In the genomic region with DNA sequence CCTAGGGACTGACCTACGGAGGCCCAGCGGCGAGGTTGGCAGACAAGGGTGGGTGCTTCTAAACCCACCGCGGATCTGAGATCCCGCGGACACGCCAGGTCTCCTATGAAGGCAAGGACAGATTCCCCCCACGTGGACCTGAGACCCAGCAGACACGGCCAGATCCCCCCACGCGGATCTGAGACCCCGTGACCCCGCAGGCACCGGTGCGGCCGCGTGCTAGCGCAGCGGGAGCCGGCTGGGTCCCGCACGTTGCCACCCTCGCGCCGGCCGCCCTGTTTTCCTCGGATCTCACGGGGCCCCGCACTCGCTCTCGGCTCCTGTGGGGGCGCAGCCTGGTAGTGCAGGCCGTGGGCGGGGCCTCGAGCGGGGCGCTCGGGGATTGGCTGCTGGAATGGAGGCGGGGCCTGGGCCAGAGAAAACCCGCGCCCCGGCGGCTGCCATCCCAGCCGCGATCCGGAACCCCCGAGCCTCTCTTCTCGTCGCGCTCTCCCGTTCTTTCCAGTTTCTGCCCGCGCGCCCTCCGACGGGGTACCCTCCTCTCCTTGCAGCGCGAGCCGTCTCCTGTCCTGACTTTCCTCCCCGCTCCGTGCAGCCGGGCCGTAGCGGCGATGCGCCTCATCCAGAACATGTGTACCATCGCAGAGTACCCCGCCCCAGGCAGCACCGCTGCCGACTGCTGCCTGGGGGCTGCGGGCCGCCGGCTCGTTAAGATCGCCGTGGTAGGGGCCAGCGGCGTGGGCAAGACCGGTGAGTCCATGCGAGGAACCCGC, we compare ENCODE assay signal across 8 mouse cellular contexts. TPM values are rescaled to one million over a fixed set of nuclear protein-coding genes. Genes with fewer than 3 reads are reported as not detected.
DNase-seq lines count a peak whose midpoint lies in the region; ATAC-seq and TF ChIP-seq lines count a peak whose summit lies in the region.

A gene (plus strand): TSS at position 446 of the 773 bp plus-strand sequence.

- H3K9ac ChIP-seq in hindbrain, embryonic 16.5 days (ENCODE audit: low read depth, low read length), result peak within 1 kb of the TSS; percentile 80

- peak; percentile 97 for ATAC-seq in activated CD4-positive, CD25-positive, alpha-beta regulatory T cell, adult 4 months
- ATAC-seq in hindbrain, embryonic 16.5 days, result peak; percentile 96

- intact Hi-C loops in gastrocnemius, adult 2 months (cut with DNase I), result loop anchor here (5.0 kb wide), 4 partner anchors 48 to 128 kb away; a partner anchor contains a TSS

- H3K4me1 ChIP-seq in hindbrain, embryonic 16.5 days (ENCODE audit: control insufficient read depth, insufficient read depth, low read depth, low read length), result peaks cover 21% of the 10 kb centered on the region

- WGBS in hindbrain, embryonic 16.5 days, result under 1% methylated on average over 67 of the region's 82 CpGs

- no peaks in the 10 kb centered on the region for H3K27me3 ChIP-seq in hindbrain, embryonic 16.5 days (replicated peaks; ENCODE audit: control insufficient read depth, insufficient read depth, low read length)

- peak within 1 kb of the TSS; percentile 89 for H3K4me2 ChIP-seq in hindbrain, embryonic 16.5 days (ENCODE audit: low read length)

- TF ChIP-seq CTCF in gastrocnemius, adult 2 months (IDR thresholded peaks at IDR 0.05), result peak; percentile 55

- no peaks in the 10 kb centered on the region for H3K36me3 ChIP-seq in hindbrain, embryonic 16.5 days (ENCODE audit: control insufficient read depth, insufficient read depth, low read length)

- DNase-seq in cerebellum, postnatal 4 days (ENCODE audit: low spot score in 2 of 2), result peak; percentile 88 to 93
- peak; percentile 97 for DNase-seq in gastrocnemius, adult 2 months
- DNase-seq in left cerebral cortex, adult 18-20 months (ENCODE audit: low spot score in 2 of 2), result peak; percentile 96
- peak; percentile 96 for DNase-seq in lung, postnatal 4 days
- peak; percentile 93 for DNase-seq in right cerebral cortex, adult 2 months (ENCODE audit: low spot score in 2 of 2)
- peak; percentile 95 for DNase-seq in urinary bladder, postnatal 14 days (ENCODE audit: low spot score)

- peak within 1 kb of the TSS; percentile 82 for H3K27ac ChIP-seq in gastrocnemius, adult 2 months
- peak within 1 kb of the TSS; percentile 68 for H3K27ac ChIP-seq in hindbrain, embryonic 16.5 days (ENCODE audit: low read depth, low read length)

- H3K9me3 ChIP-seq in hindbrain, embryonic 16.5 days (ENCODE audit: control insufficient read depth, low read length), result no peaks in the 10 kb centered on the region

- peak within 1 kb of the TSS; percentile 93 for H3K4me3 ChIP-seq in gastrocnemius, adult 2 months
- H3K4me3 ChIP-seq in hindbrain, embryonic 16.5 days (ENCODE audit: low read length), result peak within 1 kb of the TSS; percentile 81

RNA-seq across cellular contexts. Expression of the gene that starts here (rescaled TPM):
- polyA plus RNA-seq in activated CD4-positive, CD25-positive, alpha-beta regulatory T cell, adult 4 months (2017; shearing (Covaris generic)), result 1 to 10 TPM; 2.7 to 4.0 TPM
- total RNA-seq in gastrocnemius, adult 2 months (2021), result 1 to 10 TPM; 2.0 to 5.4 TPM
- 19.9 and 20.7 TPM in 2 replicates for polyA plus RNA-seq in hindbrain, embryonic 16.5 days (2015; fragmentation: Nextera tagmentation; extraction: Ambion mirVana)
- total RNA-seq in left cerebral cortex, adult 18-20 months (2021), result 10 to 100 TPM; 73.7 to 85.4 TPM

Comparison
In these comparisons a context has a peak if more than half of its experiments do, and no peak if none do; other contexts are left out.
1. Peak in every context shown above with its lines: DNase-seq, ATAC-seq, H3K4me3 ChIP-seq and H3K27ac ChIP-seq.
2. RNA of the gene that starts here (total RNA-seq): 73.7 to 85.4 TPM in left cerebral cortex, adult 18-20 months; 2.0 to 5.4 TPM in gastrocnemius, adult 2 months; every median in the first group is over 10 times any median in the second.